Mouse (Mus musculus) heart, adult 9 months (tissue): ENCODE measurements around the gene Miox.
A peak's percentile ranks its signal among the peaks of the same experiment; 100 is the strongest.

Source experiments
- DNase-seq, 2 experiments: peaks; one replicate each; pipeline ENCODE4 v3.0.0; 2022; ENCODE audit warnings: low spot score in 2 of 2

The Miox gene

GRCm38 (mm10) chr15:89334271-89334670, at the start of gene Miox:
TSS of gene Miox (plus strand) at chr15:89334398.
- no peak for DNase-seq

GRCm38 (mm10) chr15:89285004-89285403, 49.2 kb upstream of the Miox start:
- DNase-seq, result no peak

GRCm38 (mm10) chr15:89285478-89285877, 48.7 kb upstream of the Miox start:
- no peak for DNase-seq

GRCm38 (mm10) chr15:89286114-89286513, 48.1 kb upstream of the Miox start:
- DNase-seq, result no peak

GRCm38 (mm10) chr15:89286582-89286981, 47.6 kb upstream of the Miox start:
- DNase-seq, result no peak

GRCm38 (mm10) chr15:89288227-89288767, 45.9 kb upstream of the Miox start:
- DNase-seq, result no peak

GRCm38 (mm10) chr15:89289455-89289854, 44.7 kb upstream of the Miox start:
- DNase-seq, result no peak

- DNase-seq, result no peak
These were observed 42.7 kb upstream of the Miox start for GRCm38 (mm10) chr15:89291521-89291920.

- no peak for DNase-seq
These were observed 41.4 kb upstream of the Miox start for GRCm38 (mm10) chr15:89292795-89293194.

- no peak for DNase-seq
These were observed 40.4 kb upstream of the Miox start for GRCm38 (mm10) chr15:89293778-89294177.

- no peak for DNase-seq
These were observed 38.5 kb upstream of the Miox start for GRCm38 (mm10) chr15:89295580-89296165.

- DNase-seq, result peak; percentile 68
These were observed 37.7 kb upstream of the Miox start for GRCm38 (mm10) chr15:89296465-89296864.

- DNase-seq, result no peak
These were observed 36.5 kb upstream of the Miox start for GRCm38 (mm10) chr15:89297695-89298094.

GRCm38 (mm10) chr15:89300180-89300579, 34.0 kb upstream of the Miox start:
- no peak for DNase-seq

GRCm38 (mm10) chr15:89300600-89300999, 33.6 kb upstream of the Miox start:
- no peak for DNase-seq

GRCm38 (mm10) chr15:89305966-89306365, 28.2 kb upstream of the Miox start:
- DNase-seq, result no peak

GRCm38 (mm10) chr15:89307461-89307860, 26.7 kb upstream of the Miox start:
- DNase-seq, result no peak

- no peak for DNase-seq
These were observed 25.6 kb upstream of the Miox start for GRCm38 (mm10) chr15:89308406-89309139.

- no peak for DNase-seq
These were observed 24.2 kb upstream of the Miox start for GRCm38 (mm10) chr15:89309962-89310498.

- no peak for DNase-seq
These were observed 20.8 kb upstream of the Miox start for GRCm38 (mm10) chr15:89313359-89313758.

GRCm38 (mm10) chr15:89314107-89314506, 20.1 kb upstream of the Miox start:
- no peak for DNase-seq

- peak in 1 of 2 experiments; percentile 38 for DNase-seq
These were observed 19.5 kb upstream of the Miox start for GRCm38 (mm10) chr15:89314511-89315189.
